Mouse (Mus musculus) hematopoietic stem cell, adult 5-6 weeks (primary cell): ENCODE results near the gene Tbr1. TPM values are rescaled to one million over a fixed set of nuclear protein-coding genes. Genes with fewer than 3 reads are reported as not detected.

Experiments
- total RNA-seq: library from RNA; stranded (forward); fragments of 172-1452, 232-1000 nt; gene quantifications from 2 replicates; pipeline ENCODE4 v1.2.3, GENCODE M21; 2017

The Tbr1 gene
- total RNA-seq, 1 experiment from 2014 or later: 0.69 TPM

Other genes starting within 250 kb of the Tbr1 start
- gene Tank, start 224.3 kb upstream of the Tbr1 start, total RNA-seq: 61.2 and 69.9 TPM in 2 replicates
- 136 and 143 TPM in 2 replicates for gene Psmd14, start 91.2 kb upstream of the Tbr1 start, total RNA-seq
- not detected in 2 replicates for gene Slc4a10, start 243.5 kb downstream of the Tbr1 start, total RNA-seq